Mouse (Mus musculus) embryonic facial prominence, embryonic 10.5 days (tissue): Measurements from ENCODE around the gene Taar9. TPM values are rescaled to one million over a fixed set of nuclear protein-coding genes. Genes with fewer than 3 reads are reported as not detected.

ENCODE experiments used
- polyA plus RNA-seq: library from polyadenylated mRNA; unstranded; fragments of >200 nt; fragmentation: Nextera tagmentation; extraction: Ambion mirVana; gene quantifications from 2 replicates; pipeline ENCODE4 v1.2.1, GENCODE M21; 2016

Taar9 gene
- polyA plus RNA-seq, 1 experiment from 2014 or later = not detected

Other genes starting within 250 kb of the Taar9 start
- 1.9 and 2.1 TPM in 2 replicates for gene Vnn1, start 214.8 kb downstream of the Taar9 start, polyA plus RNA-seq
- not detected in 2 replicates for gene Taar1, start 189.2 kb downstream of the Taar9 start, polyA plus RNA-seq
- gene Taar2, start 171.0 kb downstream of the Taar9 start, polyA plus RNA-seq = not detected in 2 replicates
- gene Taar3, start 160.0 kb downstream of the Taar9 start, polyA plus RNA-seq = not detected in 2 replicates
- gene Taar4, start 149.0 kb downstream of the Taar9 start, polyA plus RNA-seq = not detected in 2 replicates
- gene Taar5, start 138.8 kb downstream of the Taar9 start, polyA plus RNA-seq = not detected in 2 replicates
- not detected in 2 replicates for gene Taar6, start 123.9 kb downstream of the Taar9 start, polyA plus RNA-seq
- not detected in 2 replicates for gene Taar7a, start 116.1 kb downstream of the Taar9 start, polyA plus RNA-seq
- not detected in 2 replicates for gene Taar7b, start 109.6 kb downstream of the Taar9 start, polyA plus RNA-seq
- gene Taar7d, start 82.3 kb downstream of the Taar9 start, polyA plus RNA-seq = not detected in 2 replicates
- not detected in 2 replicates for gene Taar7e, start 71.9 kb downstream of the Taar9 start, polyA plus RNA-seq
- gene Taar7f, start 60.0 kb downstream of the Taar9 start, polyA plus RNA-seq = not detected in 2 replicates
- not detected in 2 replicates for gene Taar8a, start 33.0 kb downstream of the Taar9 start, polyA plus RNA-seq
- gene Taar8b, start 17.2 kb downstream of the Taar9 start, polyA plus RNA-seq = not detected in 2 replicates
- gene Taar8c, start 7.6 kb downstream of the Taar9 start, polyA plus RNA-seq = not detected in 2 replicates
- 47.9 and 55.1 TPM in 2 replicates for gene Stx7, start 39.8 kb upstream of the Taar9 start, polyA plus RNA-seq
- gene Moxd1, start 114.0 kb upstream of the Taar9 start, polyA plus RNA-seq = 12.8 and 15.3 TPM in 2 replicates